Mouse (Mus musculus) gastrocnemius, postnatal 36 days (tissue): ENCODE measurements around the gene 9930021J03Rik. TPM values are rescaled to one million over a fixed set of nuclear protein-coding genes. Genes with fewer than 3 reads are reported as not detected.
A peak's percentile ranks its signal among the peaks of the same experiment; 100 is the strongest.

ENCODE experiments used
- DNase-seq, 2 experiments: peaks; one replicate each; pipeline ENCODE4 v3.0.0; 2022
- intact Hi-C: fragments of 180-260 bp; cut with DNase I; formaldehyde crosslinking; loops from one replicate; pipeline ENCODE4 v1.15.1; 2025
- long read RNA-seq, 2 experiments: library from polyadenylated mRNA; stranded (forward); transcript quantifications; one replicate each; pipeline ENCODE4 v2.0.0; 2021
- total RNA-seq, 2 experiments: library from RNA; stranded (reverse); gene quantifications; 2 replicates each; pipeline ENCODE4 v1.2.3; 2021

The 9930021J03Rik gene
- 10 to 100 TPM in 1 of 2 experiments, 1 to 10 TPM in 1; 9.6 to 11.0 TPM for total RNA-seq
- long read RNA-seq, experiment 1, partial matches to known transcripts = 0 of 2 reads
- long read RNA-seq, experiment 1, other reads (novel, unspliced or antisense) = 2 of 2 reads
- long read RNA-seq, experiment 2 = 0 reads

DNA sequence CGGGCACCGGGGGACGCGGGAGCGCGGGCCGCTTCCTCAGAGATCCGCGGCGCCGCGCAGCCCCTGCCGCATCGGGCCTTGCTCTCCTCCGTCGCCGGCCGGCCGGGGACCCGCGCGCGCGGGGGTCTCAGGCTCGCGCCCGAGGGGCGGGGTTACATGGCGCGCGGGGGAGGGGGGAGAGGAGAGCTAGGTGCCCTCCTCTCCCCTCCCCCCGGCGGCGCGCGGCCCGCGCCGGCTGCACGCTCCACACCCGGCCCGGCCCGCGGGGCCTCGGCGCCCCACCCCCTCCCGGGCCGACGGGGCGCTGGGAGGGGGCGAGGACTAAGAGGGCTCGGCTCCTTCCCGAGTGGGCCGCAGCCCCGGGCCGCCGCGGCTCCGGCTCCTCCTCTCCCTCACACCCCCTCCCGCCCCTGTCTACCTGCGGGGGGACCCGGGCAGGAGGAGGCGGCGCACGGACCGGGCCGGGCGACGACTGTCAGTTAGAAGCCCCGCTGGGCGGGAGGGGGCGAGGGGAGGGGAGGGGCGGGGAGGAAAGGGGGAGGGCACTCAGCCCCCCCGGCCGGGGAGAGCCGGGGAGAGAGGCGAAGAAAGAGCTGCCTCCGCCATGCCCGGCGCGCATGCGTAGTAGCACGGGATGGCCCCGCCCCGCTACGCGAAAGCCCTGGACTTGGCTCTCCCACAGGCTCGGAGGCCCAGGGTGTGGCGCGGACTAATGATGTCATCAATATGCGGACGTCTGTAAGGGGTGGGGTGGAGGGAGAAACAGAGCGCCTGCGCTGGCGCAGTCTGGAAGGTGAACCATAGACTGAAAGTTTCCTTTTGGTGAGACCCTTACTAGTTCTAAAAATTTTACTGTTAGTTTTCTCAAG, at the start of gene 9930021J03Rik:
9930021J03Rik (minus strand) TSS at position 73 of the 869 bp plus-strand sequence.
- peak; percentile 96 to 98 for DNase-seq
- intact Hi-C loops = no loop called here

DNA sequence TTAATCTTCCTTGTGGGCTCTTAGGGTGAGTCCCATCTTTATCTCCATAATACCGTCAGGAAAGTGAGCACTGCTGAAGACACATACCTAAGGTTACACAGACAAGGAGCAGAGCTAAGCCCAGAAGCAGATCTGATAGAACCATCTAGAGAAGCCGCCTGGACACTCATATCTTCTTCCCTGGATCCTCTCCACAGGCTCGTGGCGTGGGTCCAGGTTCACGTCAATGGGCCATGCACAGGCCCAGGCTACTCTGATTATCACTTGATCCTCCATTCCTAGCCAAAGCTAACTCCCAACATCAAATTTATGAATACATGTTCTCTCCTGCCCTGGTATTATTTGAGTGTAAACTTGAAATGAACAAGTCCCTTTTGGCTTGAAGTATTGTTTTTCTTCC, 47.9 kb upstream of the 9930021J03Rik start:
- DNase-seq = no peak
- intact Hi-C loops = no loop called here

DNA sequence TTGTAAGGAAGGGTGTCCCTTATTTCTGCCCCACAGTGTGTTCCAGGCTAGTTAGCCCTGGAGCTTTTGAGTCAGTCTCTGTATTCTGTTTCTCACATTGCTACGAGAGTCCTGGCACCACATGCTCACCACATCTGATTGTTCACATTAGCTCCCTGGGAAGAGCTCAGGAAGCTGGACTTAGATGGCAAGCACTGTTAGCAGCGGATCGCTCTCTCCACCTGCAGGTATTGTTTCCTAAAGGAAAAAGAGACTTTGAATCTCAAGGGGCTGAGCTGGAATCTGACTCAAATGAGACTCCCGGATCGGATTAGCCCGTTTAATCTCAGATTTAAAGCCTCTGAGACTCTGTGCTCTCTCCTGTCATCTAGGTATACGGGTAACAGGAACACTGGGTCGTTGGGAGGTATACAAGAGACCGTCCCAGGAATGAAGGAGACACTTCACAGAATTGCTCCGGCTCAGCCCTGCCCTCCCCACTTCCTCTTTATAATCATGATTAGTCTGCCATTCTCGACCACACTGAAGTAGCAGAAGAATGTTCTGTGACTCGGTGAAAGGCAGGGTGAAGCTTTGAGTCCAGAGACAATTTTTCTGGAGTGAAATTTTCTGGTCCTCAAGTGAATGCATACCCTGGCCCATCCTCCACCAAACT, 45.4 kb upstream of the 9930021J03Rik start:
- intact Hi-C loops = no loop called here
- no peak for DNase-seq

DNA sequence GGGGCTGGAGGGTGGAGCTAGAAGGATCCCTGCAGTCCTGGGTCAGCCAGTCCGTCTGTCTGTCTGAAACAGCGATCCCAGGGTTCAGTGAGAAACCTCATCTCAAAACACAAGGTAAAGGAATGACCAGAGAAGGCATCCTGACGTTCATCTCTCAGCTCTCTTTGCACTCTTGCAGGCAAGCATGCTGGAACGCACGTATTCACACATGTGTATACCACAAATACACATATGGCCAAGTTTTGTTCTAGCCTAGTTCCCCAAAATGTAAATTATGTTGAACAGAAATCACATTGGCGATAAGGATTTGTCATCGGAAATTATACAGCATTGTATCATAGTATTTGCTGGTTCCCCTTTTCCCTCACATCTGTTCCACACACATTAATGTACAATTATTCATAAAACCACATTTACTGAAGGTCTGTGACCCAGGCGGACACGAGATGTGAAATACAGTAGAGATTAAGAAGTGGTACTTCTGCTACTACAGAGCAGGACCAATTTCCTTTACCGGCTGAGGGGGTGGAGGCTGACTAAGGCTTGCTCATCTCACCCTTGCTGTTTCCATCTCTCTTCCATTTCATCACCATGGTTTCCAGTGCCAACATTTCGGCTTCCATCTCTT, 44.2 kb upstream of the 9930021J03Rik start:
- no peak for DNase-seq
- intact Hi-C loops = no loop called here

DNA sequence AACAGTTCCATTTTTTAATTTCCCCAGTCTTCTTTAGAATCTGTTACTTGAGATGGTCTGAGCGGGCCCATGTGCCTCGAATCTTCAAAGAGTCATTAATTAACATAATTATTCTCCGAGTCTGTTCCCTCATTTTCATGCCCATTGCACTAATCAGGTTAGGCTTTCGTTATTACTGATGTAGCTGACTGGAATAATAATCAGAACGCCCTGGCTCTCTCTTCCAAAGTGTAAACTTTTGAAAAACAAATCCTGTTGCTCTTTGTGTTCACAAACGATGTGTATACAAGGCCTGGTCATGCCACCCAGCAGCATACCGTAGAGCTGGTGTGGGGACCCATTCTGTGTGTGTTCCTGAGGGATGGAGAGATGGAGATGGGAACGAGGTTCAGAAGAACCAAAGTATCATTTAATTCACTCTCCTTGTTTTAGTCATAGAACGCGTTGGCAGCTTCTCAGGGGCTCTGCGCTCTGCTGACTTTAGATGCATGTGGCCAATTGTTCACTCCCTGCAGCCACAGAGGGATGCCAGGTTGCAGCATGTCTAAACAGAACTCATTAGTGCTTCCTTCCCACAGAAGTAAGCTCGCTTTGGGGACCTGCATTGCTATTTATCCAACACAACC, 38.4 kb upstream of the 9930021J03Rik start:
- intact Hi-C loops = no loop called here
- DNase-seq = peak in 1 of 2 experiments; percentile 23

DNA sequence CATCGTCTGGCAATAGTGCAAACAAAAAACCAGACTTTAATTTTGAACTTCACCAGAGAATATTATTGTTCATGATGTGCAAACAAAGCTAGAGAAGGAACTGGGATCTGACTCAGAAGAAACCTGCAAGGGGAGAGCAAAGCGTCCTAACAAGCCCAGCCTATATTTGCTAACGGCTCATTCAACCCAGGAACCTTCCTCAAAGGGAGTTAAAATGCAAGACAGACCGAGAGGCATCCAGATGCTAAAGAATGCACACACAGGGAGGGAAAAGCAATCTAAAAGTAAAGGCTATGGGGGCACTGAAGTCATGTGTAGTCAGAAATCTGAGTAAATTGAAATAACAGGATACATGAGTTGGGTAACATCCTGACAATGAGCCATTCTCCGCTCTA, 37.8 kb upstream of the 9930021J03Rik start:
- DNase-seq = no peak
- intact Hi-C loops = no loop called here

DNA sequence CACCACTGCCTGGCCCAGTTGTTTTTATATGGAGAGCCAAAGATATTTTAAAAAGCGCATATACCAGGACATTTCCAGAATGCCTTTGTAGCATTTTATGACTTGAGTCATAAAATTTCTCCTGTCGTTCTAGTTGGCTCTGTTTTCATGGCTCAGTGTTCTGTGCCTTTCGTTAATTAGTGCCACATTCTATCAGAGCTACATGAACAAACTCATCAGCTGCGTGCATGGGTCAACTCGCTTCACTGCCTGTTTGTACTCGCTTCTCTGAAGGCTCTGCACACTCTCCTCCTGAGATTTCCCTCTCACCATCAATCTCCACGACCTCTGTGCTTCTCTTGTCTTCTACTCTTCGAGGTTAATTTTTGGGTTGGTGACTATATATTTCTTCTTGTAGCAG, 37.2 kb upstream of the 9930021J03Rik start:
- intact Hi-C loops = no loop called here
- DNase-seq = no peak

DNA sequence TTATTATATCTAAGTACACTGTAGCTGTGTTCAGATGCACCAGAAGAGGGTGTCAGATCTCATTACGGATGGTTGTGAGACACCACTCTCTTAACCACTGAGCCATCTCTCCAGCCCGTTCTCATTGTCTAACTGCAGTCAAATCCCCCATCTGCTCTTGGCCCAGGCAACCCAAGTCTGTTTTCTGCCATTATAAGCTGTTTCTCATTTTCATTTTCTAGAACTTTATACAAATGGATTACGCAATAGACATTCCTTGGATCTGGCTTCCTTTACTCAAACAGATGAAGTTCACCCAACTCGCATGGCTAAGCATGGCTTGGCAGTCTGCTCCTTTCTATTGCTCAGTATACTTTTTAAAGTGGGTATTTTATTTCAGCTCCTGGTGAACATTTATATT, 34.9 kb upstream of the 9930021J03Rik start:
- no peak for DNase-seq
- intact Hi-C loops = no loop called here

DNA sequence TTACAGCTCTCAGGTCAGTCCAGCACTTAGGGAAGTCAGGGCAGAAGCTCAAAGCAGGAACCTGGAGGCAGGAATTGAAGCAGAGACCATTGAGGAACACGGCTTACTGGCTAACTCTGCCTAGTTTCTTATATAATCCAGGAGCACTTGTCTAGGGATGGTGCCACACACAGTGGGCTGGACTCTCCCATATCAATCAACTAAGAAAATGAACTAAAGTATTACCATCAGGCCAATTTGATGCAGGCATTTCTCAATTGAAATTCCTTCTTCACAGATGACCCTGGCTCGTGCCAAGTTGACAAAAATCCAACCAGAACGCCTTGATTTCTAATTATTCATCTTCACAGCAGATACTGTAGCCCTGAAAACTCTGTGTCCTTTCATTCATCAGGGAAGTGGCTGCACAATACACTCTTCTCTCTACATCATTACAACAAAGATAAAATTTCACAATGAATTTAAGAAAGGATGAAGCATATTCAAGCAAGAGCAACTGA, 32.9 kb upstream of the 9930021J03Rik start:
- DNase-seq = peak in 1 of 2 experiments; percentile 32
- intact Hi-C loops = no loop called here

DNA sequence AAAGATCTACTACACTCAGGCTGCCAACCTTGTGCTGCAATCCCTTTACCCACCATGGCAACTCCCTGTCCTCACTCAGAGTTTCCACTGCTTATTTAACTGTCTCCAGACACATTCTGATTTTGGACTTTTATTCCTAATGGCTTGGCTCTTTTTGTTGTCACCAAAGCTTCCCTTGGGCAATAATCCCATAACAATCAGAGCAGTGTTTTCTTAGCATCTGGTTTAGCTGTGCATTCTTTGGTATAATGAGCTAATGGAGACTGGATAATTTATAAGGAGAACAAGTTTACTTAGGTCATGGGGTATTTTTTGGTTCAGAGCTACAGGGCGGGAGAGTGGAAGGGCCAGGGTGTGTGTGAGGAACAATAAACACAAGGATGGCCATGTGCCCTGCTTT, 32.4 kb upstream of the 9930021J03Rik start:
- intact Hi-C loops = no loop called here
- no peak for DNase-seq

DNA sequence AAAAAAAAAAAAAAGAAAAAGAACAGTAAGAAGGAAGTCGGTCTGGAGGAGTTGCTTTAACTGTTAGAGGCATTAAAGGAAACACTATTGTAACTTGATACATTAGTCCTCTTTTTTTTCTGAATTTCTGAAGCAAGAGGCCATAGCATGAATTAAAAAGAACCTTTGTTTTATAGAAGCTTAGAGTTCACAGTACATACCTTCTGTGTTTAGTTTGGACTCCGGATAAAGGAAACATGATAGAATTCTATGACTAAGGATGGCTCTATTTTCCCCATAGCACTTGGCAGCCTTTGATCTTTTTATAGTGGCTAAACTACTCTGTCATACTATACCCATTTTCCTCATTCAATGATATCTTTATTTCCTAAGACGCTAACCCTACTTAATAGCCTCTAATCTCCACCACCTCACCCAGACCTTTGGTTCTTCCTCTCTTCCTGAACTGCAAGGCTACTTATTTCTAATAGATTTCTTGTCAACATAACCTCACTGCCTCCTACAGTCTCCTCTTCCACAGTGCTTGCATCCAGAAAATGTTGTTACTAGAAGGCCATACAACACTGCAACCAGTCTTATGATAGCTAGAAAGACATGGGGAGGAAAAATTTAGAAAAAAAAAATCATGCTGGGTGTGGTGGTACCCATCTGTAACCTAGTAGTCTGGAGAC, 29.7 kb upstream of the 9930021J03Rik start:
- intact Hi-C loops = no loop called here
- DNase-seq = no peak

DNA sequence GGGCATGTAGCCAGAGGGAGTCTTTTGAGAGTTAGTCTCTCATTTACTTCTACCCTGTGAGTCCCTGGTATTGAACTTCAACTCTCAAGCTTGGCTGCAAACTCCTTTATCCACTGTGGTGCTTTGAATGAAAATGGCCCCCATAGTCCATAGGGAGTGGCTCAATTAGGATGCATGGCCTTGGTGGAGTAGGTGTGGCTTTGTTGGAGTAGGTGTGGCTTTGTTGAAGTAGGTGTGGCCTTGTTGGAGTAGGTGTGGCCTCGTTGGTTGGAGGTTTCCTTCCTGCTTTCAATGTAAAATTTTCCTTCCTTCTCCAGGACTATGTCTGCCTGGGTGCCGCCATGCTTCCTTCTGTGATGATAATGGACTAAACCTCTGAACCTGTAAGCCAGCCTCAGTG, 25.1 kb upstream of the 9930021J03Rik start:
- no peak for DNase-seq
- intact Hi-C loops = no loop called here

DNA sequence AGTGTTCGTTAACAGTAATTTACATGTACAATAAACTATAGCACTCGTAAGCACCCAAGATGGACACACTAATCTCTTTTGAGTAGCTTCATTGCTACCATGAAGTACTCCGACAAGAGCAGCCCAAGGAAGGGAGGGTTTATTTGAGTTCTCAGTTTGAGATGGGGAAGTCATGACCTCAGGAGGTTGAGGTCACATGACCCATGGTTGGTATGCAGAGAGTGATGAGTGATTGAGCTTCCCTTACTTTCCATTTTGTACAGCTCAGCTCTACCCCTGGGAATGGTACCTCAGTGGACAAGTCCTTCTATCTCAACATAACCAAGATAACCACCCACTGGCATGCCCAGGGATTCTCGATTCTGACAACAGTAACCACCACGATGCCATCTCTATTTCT, 22.8 kb upstream of the 9930021J03Rik start:
- no peak for DNase-seq
- intact Hi-C loops = no loop called here

DNA sequence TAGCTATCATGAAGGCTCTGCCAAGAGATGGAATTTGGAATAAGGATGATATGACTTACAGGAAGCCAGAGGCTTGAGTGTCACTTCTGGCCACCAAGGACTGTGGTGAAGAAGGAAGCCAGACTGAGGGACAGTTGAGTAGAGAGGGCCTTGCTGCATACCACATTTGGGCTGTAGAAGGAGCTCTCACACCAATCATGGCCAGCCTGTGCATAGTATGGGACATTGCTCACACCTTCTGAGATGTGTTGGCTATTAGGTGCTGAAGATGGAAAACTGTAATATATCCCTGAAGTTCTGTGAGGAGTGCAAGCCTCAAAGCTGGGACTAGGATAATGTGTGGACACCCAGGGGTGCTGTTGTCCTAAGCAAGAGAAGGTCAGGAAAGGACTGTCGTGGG, 20.9 kb upstream of the 9930021J03Rik start:
- DNase-seq = no peak
- intact Hi-C loops = no loop called here

DNA sequence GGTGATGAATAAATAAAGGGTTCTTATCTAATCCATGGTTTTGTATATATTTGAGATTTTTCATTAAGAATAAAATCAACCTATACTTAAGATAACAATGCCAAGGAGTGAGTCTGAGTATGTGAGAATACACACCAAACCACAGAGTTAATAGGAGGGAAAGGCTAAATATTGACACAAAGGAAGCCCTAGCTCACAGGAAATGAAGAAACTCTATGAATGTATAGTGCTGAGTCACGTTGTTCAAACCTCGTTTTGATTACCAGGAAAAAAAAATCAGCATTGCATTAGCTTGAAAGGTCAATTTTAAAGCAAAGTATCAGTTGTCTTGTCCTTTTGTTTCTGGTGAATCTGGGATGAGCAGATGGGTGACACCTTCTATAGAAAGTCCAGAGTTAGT, 19.2 kb upstream of the 9930021J03Rik start:
- intact Hi-C loops = loop anchor here (2.0 kb wide), 2 partner anchors 154 to 380 kb away; no protein-coding TSS in a partner anchor
- DNase-seq = no peak

DNA sequence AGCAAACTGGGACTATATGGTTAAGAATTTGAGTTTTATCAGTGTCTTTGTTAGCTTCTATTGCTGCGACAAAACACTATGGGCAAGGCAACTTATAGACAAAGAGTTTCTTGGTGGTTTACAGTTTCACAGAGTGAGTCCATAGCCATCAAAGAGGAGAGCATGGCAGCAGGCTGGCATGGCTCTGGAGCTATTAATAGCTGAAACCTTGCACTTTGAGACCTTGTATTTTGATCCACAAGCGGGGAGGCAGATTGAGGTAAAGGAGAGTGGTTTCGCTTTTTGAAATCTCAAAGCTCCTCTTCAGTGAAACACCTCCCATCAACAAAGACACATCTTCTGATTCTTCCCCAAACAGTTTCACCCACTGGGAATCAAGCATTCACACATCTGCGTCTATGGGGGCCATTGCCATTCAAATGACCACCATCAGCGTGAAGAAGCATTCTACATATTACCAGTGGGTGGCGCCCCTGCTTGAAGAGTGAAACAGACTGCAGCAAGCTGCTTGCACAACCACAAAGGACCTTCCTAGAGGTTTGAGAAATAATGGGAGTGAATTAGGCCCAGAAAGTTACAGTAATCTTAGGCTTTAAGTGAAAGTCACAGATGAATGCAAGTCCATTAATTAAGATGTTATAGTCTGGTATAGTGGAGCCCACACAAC, 18.4 kb upstream of the 9930021J03Rik start:
- DNase-seq = peak; percentile 26 to 37
- intact Hi-C loops = loop anchor here (2.0 kb wide), 2 partner anchors 155 to 381 kb away; no protein-coding TSS in a partner anchor

DNA sequence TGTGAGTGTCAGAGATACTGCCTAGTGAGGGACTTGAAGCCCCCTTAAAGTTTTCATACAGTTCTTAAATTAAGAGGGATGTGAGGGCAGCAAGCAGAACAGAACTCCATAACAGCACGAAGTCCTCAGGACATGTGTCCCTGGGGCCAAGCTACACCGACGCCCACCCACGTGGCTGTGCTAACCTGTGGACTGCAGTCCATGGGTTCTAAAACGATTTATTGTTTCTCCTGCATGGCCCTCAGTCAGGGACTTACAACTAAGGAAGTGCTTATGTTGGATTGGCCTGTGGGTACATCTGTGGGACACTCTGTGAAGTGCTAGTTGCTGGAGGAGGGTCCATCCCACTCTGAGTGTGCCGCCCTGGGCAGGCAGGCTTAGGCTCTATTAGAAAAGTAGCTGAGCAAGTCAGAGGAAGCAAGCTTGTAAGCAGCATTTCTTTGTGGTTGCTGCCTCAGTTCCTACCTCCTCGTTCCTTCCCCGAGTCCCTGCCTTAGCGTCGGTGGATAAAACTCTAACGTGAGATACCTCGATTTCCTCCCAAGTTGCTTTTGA, 17.7 kb upstream of the 9930021J03Rik start:
- DNase-seq = no peak
- intact Hi-C loops = loop anchor here (2.0 kb wide), 2 partner anchors 155 to 381 kb away; no protein-coding TSS in a partner anchor

DNA sequence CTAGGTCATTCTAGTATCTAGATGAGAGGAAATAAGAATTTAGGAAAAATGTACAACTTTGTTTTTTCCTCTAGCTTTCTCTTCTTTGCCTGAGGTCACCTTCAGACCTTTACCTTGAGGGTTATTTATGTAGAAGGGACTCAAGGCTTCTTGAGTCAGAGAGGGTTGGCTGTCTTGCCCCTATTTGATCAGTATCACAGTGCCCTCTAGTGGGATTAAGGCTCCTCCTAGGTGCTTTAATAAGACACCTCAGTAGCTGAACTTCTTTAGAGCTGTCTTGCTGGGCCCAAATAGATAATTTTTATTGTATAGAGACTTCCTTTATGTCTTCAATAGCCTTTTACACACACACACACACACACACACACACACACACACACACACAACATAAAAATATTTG, 15.2 kb upstream of the 9930021J03Rik start:
- DNase-seq = peak in 1 of 2 experiments; percentile 17
- intact Hi-C loops = loop anchor here (2.0 kb wide), 1 partner anchor 136 kb away; no protein-coding TSS in a partner anchor
